Comparison of ENCODE assay signal across 18 mouse cellular contexts in genomic region chr11:80949068-80949738, GRCm38 (mm10).
DNase-seq lines count a peak whose midpoint lies in the region; ATAC-seq and TF ChIP-seq lines count a peak whose summit lies in the region.
"Had no signal": no experiment of that assay in that cellular context is flagged by ENCODE, and none has a peak within 500 bp of the region (broad histone marks: within the 10 kb centered on the region; RNA-seq: fewer than 3 reads in every experiment).

No protein-coding gene starts in this region.

- H3K4me3 ChIP-seq in midbrain, embryonic 11.5 days (ENCODE audit: low read depth, low read length) = no peak overlapping the region
- no peak overlapping the region for H3K4me3 ChIP-seq in hindbrain, postnatal 0 days (ENCODE audit: low read length)
- no peak overlapping the region for H3K4me3 ChIP-seq in hindbrain, embryonic 14.5 days (replicated peaks; ENCODE audit: low read length)
- H3K4me3 ChIP-seq: heart, embryonic 15.5 days; hindbrain, embryonic 12.5 days had no signal

- no peaks in the 10 kb centered on the region for H3K4me1 ChIP-seq in midbrain, embryonic 11.5 days (ENCODE audit: control insufficient read depth, insufficient read depth, low read length)
- H3K4me1 ChIP-seq in hindbrain, postnatal 0 days (ENCODE audit: insufficient read depth, low read length) = no peaks in the 10 kb centered on the region
- H3K4me1 ChIP-seq in hindbrain, embryonic 14.5 days (replicated peaks; ENCODE audit: control insufficient read depth, insufficient read depth, low read length) = no peaks in the 10 kb centered on the region
- H3K4me1 ChIP-seq: heart, embryonic 15.5 days; hindbrain, embryonic 12.5 days had no signal

- no peaks in the 10 kb centered on the region for H3K27me3 ChIP-seq in midbrain, embryonic 11.5 days (ENCODE audit: control insufficient read depth, insufficient read depth, low read length)
- no peaks in the 10 kb centered on the region for H3K27me3 ChIP-seq in hindbrain, postnatal 0 days (ENCODE audit: insufficient read depth, low read length)
- H3K27me3 ChIP-seq in hindbrain, embryonic 14.5 days (ENCODE audit: control insufficient read depth, insufficient read depth, low read length) = no peaks in the 10 kb centered on the region
- H3K27me3 ChIP-seq: hindbrain, embryonic 12.5 days had no signal

- WGBS in midbrain, embryonic 11.5 days = 86% methylated on average over 11 of the region's 11 CpGs
- WGBS in hindbrain, postnatal 0 days = 80% methylated on average over 11 of the region's 11 CpGs
- 86% methylated on average over 11 of the region's 11 CpGs for WGBS in hindbrain, embryonic 14.5 days

- H3K9me3 ChIP-seq in midbrain, embryonic 11.5 days (ENCODE audit: control insufficient read depth, low read length) = no peaks in the 10 kb centered on the region
- no peaks in the 10 kb centered on the region for H3K9me3 ChIP-seq in hindbrain, postnatal 0 days (ENCODE audit: low read length)
- H3K9me3 ChIP-seq in hindbrain, embryonic 14.5 days (ENCODE audit: control insufficient read depth, low read length) = no peaks in the 10 kb centered on the region
- H3K9me3 ChIP-seq: heart, embryonic 15.5 days; hindbrain, embryonic 12.5 days had no signal

- H3K36me3 ChIP-seq in midbrain, embryonic 11.5 days (ENCODE audit: control insufficient read depth, insufficient read depth, low read length) = no peaks in the 10 kb centered on the region
- H3K36me3 ChIP-seq in hindbrain, postnatal 0 days (ENCODE audit: insufficient read depth, low read length) = no peaks in the 10 kb centered on the region
- no peaks in the 10 kb centered on the region for H3K36me3 ChIP-seq in hindbrain, embryonic 14.5 days (replicated peaks; ENCODE audit: control insufficient read depth, insufficient read depth)
- H3K36me3 ChIP-seq: G1E; heart, embryonic 15.5 days; hindbrain, embryonic 12.5 days had no signal

- peak; percentile 13 to 35 for DNase-seq in heart, adult 18-20 months
- DNase-seq in heart, postnatal 25 days (ENCODE audit: low spot score) = no peak
- DNase-seq in Muller cell, postnatal 12 days (ENCODE audit: inconsistent ontology term) = peak; percentile 11
- peak; percentile 51 for DNase-seq in adrenal gland, postnatal 10 days
- DNase-seq in lung, postnatal 10 days = peak; percentile 21
- DNase-seq in midbrain, embryonic 11.5 days (ENCODE audit: low spot score, missing footprints) = no peak
- DNase-seq in hindbrain, postnatal 0 days (ENCODE audit: low spot score) = no peak
- no peak for DNase-seq in hindbrain, embryonic 14.5 days (ENCODE audit: low spot score)
- DNase-seq: cerebellum, adult 2 months; liver; midbrain, embryonic 14.5 days; right cerebral cortex, postnatal 14 days; thymus, adult 2 months had no signal

- TF ChIP-seq CTCF in hindbrain, postnatal 0 days (IDR thresholded peaks at IDR 0.05; ENCODE audit: low read depth) = no peak

- ATAC-seq in midbrain, embryonic 11.5 days (ENCODE audit: low FRiP score) = no peak
- no peak for ATAC-seq in hindbrain, postnatal 0 days
- no peak for ATAC-seq in hindbrain, embryonic 14.5 days (ENCODE audit: low FRiP score)

- intact Hi-C loops in heart, postnatal 25 days (cut with DNase I) = no loop called here

- H3K4me2 ChIP-seq in midbrain, embryonic 11.5 days = no peak overlapping the region
- no peak overlapping the region for H3K4me2 ChIP-seq in hindbrain, postnatal 0 days (ENCODE audit: low read depth, low read length)
- no peak overlapping the region for H3K4me2 ChIP-seq in hindbrain, embryonic 14.5 days (replicated peaks)
- H3K4me2 ChIP-seq: heart, embryonic 15.5 days; hindbrain, embryonic 12.5 days had no signal

- no peak overlapping the region for H3K9ac ChIP-seq in midbrain, embryonic 11.5 days (ENCODE audit: low read length)
- no peak overlapping the region for H3K9ac ChIP-seq in hindbrain, postnatal 0 days (replicated peaks; ENCODE audit: low read length)
- no peak overlapping the region for H3K9ac ChIP-seq in hindbrain, embryonic 14.5 days
- H3K9ac ChIP-seq: heart, embryonic 15.5 days; hindbrain, embryonic 12.5 days had no signal

- H3K27ac ChIP-seq in midbrain, embryonic 11.5 days (ENCODE audit: low read depth, low read length) = no peak overlapping the region
- no peak overlapping the region for H3K27ac ChIP-seq in hindbrain, postnatal 0 days
- no peak overlapping the region for H3K27ac ChIP-seq in hindbrain, embryonic 14.5 days
- H3K27ac ChIP-seq: heart, embryonic 15.5 days; hindbrain, embryonic 12.5 days; kidney, postnatal 0 days; macrophage had no signal

Comparison
In these comparisons a context has a peak if more than half of its experiments do, and no peak if none do; other contexts are left out.
1. DNase-seq: peak in heart, adult 18-20 months (2 of 2), Muller cell, postnatal 12 days (single experiment), adrenal gland, postnatal 10 days (single experiment) and lung, postnatal 10 days (single experiment); none in heart, postnatal 25 days (single experiment), midbrain, embryonic 11.5 days (single experiment), hindbrain, postnatal 0 days (single experiment) and hindbrain, embryonic 14.5 days (single experiment).